Mouse (Mus musculus): ENCODE data around the gene Olfr820.
"Not testable (repeated sequence)": the region's sequence is repeated elsewhere in the genome, so short reads cannot be mapped to it uniquely, and the experiment has no call there.

Olfr820 gene

DNA sequence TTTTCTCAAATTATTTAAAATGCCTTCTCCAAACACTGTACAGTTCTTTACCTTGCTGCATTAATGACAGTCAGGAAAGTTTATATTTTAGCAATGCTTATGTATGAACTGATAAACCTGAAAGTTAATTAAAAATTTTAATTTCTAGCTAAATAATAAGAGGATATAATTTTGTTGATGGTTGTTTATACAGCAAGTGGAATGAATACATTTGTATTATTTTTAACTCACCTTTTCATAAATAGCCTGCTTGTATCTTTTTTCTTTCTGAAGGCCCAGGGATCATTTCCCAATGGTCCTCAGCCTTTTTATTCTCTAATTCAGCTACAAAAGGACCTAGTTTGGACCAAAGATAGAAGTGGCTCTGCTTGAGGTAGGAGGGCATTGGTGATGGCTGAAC lies at the start of gene Olfr820:
TSS of gene Olfr820 (plus strand) at position 301 of the 400 bp plus-strand sequence.
- no peak for DNase-seq

DNA sequence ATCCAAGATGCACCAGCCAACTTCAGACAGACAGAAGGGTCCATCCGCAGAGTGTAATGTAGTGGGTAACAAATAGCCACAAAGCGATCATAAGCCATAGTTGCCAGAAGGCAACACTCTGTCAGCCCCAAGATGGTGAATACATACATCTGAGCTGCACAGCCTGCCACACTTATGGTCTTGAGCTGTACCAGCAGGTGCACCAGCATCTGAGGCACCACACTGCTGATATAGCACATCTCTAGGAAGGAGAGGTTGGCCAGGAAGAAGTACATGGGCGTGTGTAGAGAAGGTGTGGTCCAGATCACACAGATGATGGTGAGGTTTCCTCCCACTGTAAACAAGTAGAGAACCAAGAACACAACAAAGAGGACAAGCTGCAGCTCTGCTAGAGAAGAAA lies 46.2 kb upstream of the Olfr820 start:
- not testable (repeated sequence) for DNase-seq

- not testable (repeated sequence) for DNase-seq
Observed at GRCm38 (mm10) chr10:129967166-129967565, 45.3 kb upstream of the Olfr820 start, which contains the start of gene Olfr819. TSS of gene Olfr819 (minus strand) at chr10:129967266.

GRCm38 (mm10) chr10:129972994-129973393 lies 39.4 kb upstream of the Olfr820 start:
- not testable (repeated sequence) for DNase-seq

DNA sequence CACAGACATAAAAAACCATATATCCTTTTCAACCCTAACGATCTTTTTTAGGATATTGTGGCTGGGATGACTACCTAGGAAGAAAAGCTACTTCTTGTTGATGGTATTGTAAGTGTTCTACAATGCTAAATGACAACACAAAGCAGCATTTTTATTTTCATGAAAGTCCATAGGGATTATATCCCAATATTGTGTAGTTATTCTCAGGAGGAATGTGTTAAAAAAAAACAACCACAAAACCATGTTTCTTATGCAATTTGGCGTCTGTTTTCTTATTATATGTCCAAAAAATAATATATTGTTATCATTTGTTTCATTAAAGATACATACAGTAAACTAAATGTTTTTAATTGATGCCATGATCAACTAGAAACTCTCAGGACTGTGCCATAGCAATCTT lies 36.4 kb upstream of the Olfr820 start, which contains the start of gene Olfr247:
TSS of gene Olfr247 (minus strand) at position 101 of the 400 bp plus-strand sequence.
- DNase-seq = not testable (repeated sequence)

DNA sequence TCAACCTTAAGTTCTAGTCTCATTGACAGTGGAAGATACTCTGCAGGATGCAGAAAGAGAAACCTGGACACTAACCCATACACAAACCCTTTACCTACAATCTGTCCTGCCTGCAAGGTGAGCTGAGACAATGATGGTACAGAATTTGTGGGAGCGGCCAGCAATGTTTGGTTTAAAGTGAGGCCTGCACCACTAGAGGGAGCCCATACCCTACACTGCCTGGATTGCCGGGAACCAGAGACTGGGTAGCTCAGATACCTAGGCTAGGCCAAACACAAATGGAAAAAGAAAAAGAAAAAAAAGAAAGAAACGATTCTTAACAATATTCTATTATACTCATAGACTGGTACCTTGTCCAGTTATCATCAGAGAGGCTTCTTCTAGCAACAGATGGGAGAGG lies 30.6 kb upstream of the Olfr820 start:
- DNase-seq = not testable (repeated sequence)

GRCm38 (mm10) chr10:129984962-129985361 lies 27.5 kb upstream of the Olfr820 start, which contains the start of gene Gm10310:
TSS of gene Gm10310 (minus strand) at chr10:129985062.
- not testable (repeated sequence) for DNase-seq

DNA sequence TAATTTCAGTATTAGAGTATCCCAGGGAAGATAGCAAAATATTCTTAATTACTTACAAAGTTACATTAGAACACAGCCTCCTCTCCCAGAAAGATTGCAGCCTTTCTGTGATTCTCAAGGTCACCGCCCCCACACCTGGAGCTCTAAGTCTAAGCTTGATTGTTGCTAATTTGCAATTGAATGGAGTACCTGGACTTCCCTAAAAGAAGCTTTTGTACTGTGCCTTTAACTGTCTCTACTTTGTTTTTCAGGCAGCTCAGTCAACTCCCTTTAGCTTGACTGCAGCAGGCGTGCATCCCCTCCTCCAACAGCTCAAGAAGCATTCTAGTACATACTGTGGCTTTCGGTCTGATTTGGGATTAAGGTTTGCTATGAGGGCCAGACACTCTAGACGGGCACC lies 8.3 kb upstream of the Olfr820 start:
- DNase-seq = not testable (repeated sequence)

- not testable (repeated sequence) for DNase-seq
Observed at GRCm38 (mm10) chr10:130005366-130005765, 7.1 kb upstream of the Olfr820 start.

DNA sequence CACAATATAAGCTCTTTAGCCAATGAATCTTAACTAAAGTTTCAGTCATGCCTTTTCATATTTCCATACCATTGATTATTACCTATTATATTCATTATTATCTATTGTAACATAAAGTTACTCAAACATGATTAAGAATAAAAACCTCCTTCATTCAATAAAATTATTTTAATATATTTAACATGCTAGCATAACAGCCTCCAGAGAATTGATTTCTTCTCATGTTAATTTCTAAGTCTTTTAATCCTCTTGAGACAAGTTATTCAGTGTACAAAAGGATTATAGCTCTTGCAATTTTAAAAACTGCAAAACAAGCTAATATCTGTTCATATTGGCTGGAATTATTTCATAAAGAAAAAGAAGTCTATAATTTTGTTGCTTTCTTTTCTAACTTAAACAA lies 17.6 kb downstream of the Olfr820 start, which contains the start of gene Olfr821:
TSS of gene Olfr821 (plus strand) at position 301 of the 400 bp plus-strand sequence.
- no peak for DNase-seq

GRCm38 (mm10) chr10:130037096-130037495 lies 24.7 kb downstream of the Olfr820 start:
- no peak for DNase-seq

Data from thymus, postnatal 25 days (tissue).